Mouse (Mus musculus): Measurements from ENCODE around the gene Wee1. TPM values are rescaled to one million over a fixed set of nuclear protein-coding genes. Genes with fewer than 3 reads are reported as not detected.

Gene Wee1
- polyA plus RNA-seq, 1 experiment from 2014 or later = 16.2 TPM

GRCm38 (mm10) chr7:110164712-110165122 lies 42.9 kb downstream of the Wee1 start:
- H3K27me3 ChIP-seq = no peaks in the 10 kb centered on the region
- peak overlapping the region; percentile 92 for H3K4me2 ChIP-seq
- no peaks in the 10 kb centered on the region for H3K36me3 ChIP-seq (ENCODE audit: poor library complexity, severe bottlenecking)
- 0 out of 2 replicates have a peak, but pooled peaks cover 3% of the 10 kb centered on the region for H3K4me1 ChIP-seq
- peak overlapping the region; percentile 54 for H3K4me3 ChIP-seq
- under 1% methylated on average over 20 of the region's 20 CpGs for WGBS
- peak; percentile 97 for ATAC-seq
- H3K9me3 ChIP-seq (replicated peaks) = no peaks in the 10 kb centered on the region
- peak overlapping the region; percentile 83 for H3K27ac ChIP-seq
- peak overlapping the region; percentile 72 for H3K9ac ChIP-seq

GRCm38 (mm10) chr7:110166233-110166632 lies 44.4 kb downstream of the Wee1 start:
- WGBS = 78% methylated on average over 8 of the region's 8 CpGs
- H3K9ac ChIP-seq = no peak overlapping the region
- no peak overlapping the region for H3K4me2 ChIP-seq
- no peak overlapping the region for H3K27ac ChIP-seq
- H3K27me3 ChIP-seq = no peaks in the 10 kb centered on the region
- H3K9me3 ChIP-seq (replicated peaks) = no peaks in the 10 kb centered on the region
- no peaks in the 10 kb centered on the region for H3K36me3 ChIP-seq (ENCODE audit: poor library complexity, severe bottlenecking)
- H3K4me3 ChIP-seq = no peak overlapping the region
- no peak for ATAC-seq
- H3K4me1 ChIP-seq = 0 out of 2 replicates have a peak, but pooled peaks cover 3% of the 10 kb centered on the region

- Histone ChIP-seq H3K27ac (no peak overlapping the region), H3K4me2 (no peak overlapping the region), H3K36me3 (ENCODE audit: poor library complexity, severe bottlenecking) (no peaks in the 10 kb centered on the region), H3K4me1 (no peaks in the 10 kb centered on the region), H3K4me3 (no peak overlapping the region), H3K9me3 (replicated peaks) (no peaks in the 10 kb centered on the region), H3K9ac (no peak overlapping the region), H3K27me3 (no peaks in the 10 kb centered on the region)
- WGBS = 93% methylated on average over 7 of the region's 7 CpGs
- ATAC-seq = no peak
These were observed 57.4 kb downstream of the Wee1 start for GRCm38 (mm10) chr7:110179208-110179607.

GRCm38 (mm10) chr7:110180613-110181012 lies 58.8 kb downstream of the Wee1 start:
- no peak for ATAC-seq
- Histone ChIP-seq H3K4me3 (no peak overlapping the region), H3K4me1 (no peaks in the 10 kb centered on the region)

GRCm38 (mm10) chr7:110181446-110181845 lies 59.6 kb downstream of the Wee1 start:
- Histone ChIP-seq H3K4me3 (no peak overlapping the region), H3K36me3 (ENCODE audit: poor library complexity, severe bottlenecking) (no peaks in the 10 kb centered on the region), H3K4me2 (no peak overlapping the region), H3K27ac (no peak overlapping the region), H3K9ac (no peak overlapping the region), H3K9me3 (replicated peaks) (no peaks in the 10 kb centered on the region), H3K4me1 (no peaks in the 10 kb centered on the region), H3K27me3 (no peaks in the 10 kb centered on the region)
- no peak for ATAC-seq
- WGBS = 64% methylated on average over 8 of the region's 8 CpGs

More at GRCm38 (mm10) chr7:110180613-110181012, 58.8 kb downstream of the Wee1 start:
- H3K9me3 ChIP-seq (replicated peaks) = no peaks in the 10 kb centered on the region
- H3K27me3 ChIP-seq = no peaks in the 10 kb centered on the region
- no peak overlapping the region for H3K4me2 ChIP-seq
- H3K36me3 ChIP-seq (ENCODE audit: poor library complexity, severe bottlenecking) = no peaks in the 10 kb centered on the region
- H3K9ac ChIP-seq = no peak overlapping the region
- no peak overlapping the region for H3K27ac ChIP-seq

GRCm38 (mm10) chr7:110184608-110185007 lies 62.8 kb downstream of the Wee1 start:
- Histone ChIP-seq H3K27me3 (no peaks in the 10 kb centered on the region), H3K9ac (no peak overlapping the region), H3K4me2 (no peak overlapping the region), H3K27ac (no peak overlapping the region), H3K36me3 (ENCODE audit: poor library complexity, severe bottlenecking) (no peaks in the 10 kb centered on the region), H3K4me3 (no peak overlapping the region), H3K9me3 (replicated peaks) (no peaks in the 10 kb centered on the region), H3K4me1 (no peaks in the 10 kb centered on the region)
- no peak for ATAC-seq
- 86% methylated on average over 3 of the region's 3 CpGs for WGBS

GRCm38 (mm10) chr7:110189951-110190350 lies 68.1 kb downstream of the Wee1 start:
- Histone ChIP-seq H3K4me2 (no peak overlapping the region), H3K9me3 (replicated peaks) (no peaks in the 10 kb centered on the region), H3K9ac (no peak overlapping the region), H3K4me1 (no peaks in the 10 kb centered on the region), H3K27me3 (no peaks in the 10 kb centered on the region), H3K36me3 (ENCODE audit: poor library complexity, severe bottlenecking) (no peaks in the 10 kb centered on the region), H3K4me3 (no peak overlapping the region), H3K27ac (no peak overlapping the region)
- 60% methylated on average over 7 of the region's 7 CpGs for WGBS
- no peak for ATAC-seq

Other genes starting within 250 kb of the Wee1 start
- 47.9 and 49.3 TPM in 2 replicates for gene Dennd5a, start 161.6 kb upstream of the Wee1 start, polyA plus RNA-seq (2015; fragmentation: Nextera tagmentation; extraction: Ambion mirVana)
- gene Tmem41b, start 135.1 kb upstream of the Wee1 start, polyA plus RNA-seq (2015; fragmentation: Nextera tagmentation; extraction: Ambion mirVana) = 69.5 and 71.4 TPM in 2 replicates
- 45.8 and 51.1 TPM in 2 replicates for gene Ipo7, start 103.8 kb upstream of the Wee1 start, polyA plus RNA-seq (2015; fragmentation: Nextera tagmentation; extraction: Ambion mirVana)
- gene Zfp143, start 60.8 kb upstream of the Wee1 start, polyA plus RNA-seq (2015; fragmentation: Nextera tagmentation; extraction: Ambion mirVana) = 27.2 and 27.6 TPM in 2 replicates
- gene Swap70, start 99.7 kb downstream of the Wee1 start, polyA plus RNA-seq (2015; fragmentation: Nextera tagmentation; extraction: Ambion mirVana) = 14.3 and 16.3 TPM in 2 replicates

Measured in forebrain, embryonic 13.5 days (tissue).